Mouse (Mus musculus) MN1 (cell line): Measurements from ENCODE around the gene Gm4724.
"Not testable (repeated sequence)": the region's sequence is repeated elsewhere in the genome, so short reads cannot be mapped to it uniquely, and the experiment has no call there.

Experiments used
- DNase-seq: peaks from one replicate; pipeline ENCODE4 v3.0.0-alpha.2; 2016; ENCODE audit warnings: low spot score

The Gm4724 gene

DNA sequence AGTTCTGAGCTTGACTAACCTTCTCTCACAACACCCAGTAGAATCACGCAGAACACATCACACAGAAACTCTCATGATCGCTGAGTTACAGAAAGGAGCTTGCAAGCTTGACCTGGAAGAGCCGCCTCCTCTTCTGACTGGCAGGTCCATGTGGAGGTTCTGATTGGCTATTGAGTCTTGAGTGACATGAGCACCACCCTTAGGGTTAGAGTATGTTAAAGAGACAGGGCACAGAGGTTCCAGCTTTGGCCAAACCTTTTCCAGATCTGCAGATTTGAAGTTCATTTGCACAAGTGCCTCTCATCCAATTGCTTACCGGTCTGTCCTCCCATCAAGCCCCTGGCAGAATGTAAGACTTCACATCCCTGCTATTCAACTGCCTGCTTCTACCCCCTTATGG, at the start of gene Gm4724:
TSS of gene Gm4724 (minus strand) at position 101 of the 400 bp plus-strand sequence.
- DNase-seq: not testable (repeated sequence)

DNA sequence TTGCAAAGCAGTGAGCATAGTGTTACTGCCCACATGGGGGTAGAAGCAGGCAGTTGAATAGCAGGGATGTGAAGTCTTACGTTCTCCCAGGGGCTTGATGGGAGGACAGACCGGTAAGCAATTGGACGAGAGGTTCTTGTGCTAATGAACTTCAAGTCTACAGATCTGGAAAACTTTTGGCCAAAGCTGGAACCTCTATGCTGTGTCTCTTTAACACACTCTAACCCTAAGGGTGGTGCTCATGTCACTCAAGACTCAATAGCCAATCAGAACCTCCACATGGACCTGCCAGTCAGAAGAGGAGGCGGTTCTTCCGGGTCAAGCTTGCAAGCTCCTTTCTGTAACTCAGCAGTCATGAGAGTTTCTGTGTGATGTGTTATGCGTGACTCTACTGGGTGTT, 34.1 kb upstream of the Gm4724 start, which contains the start of gene Zfp965:
TSS of gene Zfp965 (plus strand) at position 301 of the 400 bp plus-strand sequence.
- DNase-seq: not testable (repeated sequence)
